Mouse (Mus musculus) testis, adult 2 months (tissue): Measurements from ENCODE around the gene Hba-a2. TPM values are rescaled to one million over a fixed set of nuclear protein-coding genes. Genes with fewer than 3 reads are reported as not detected.
"Not testable (repeated sequence)": the region's sequence is repeated elsewhere in the genome, so short reads cannot be mapped to it uniquely, and the experiment has no call there.

Source experiments
- H3K27ac ChIP-seq: fragments of 200-500 bp; 2 replicates; pipeline ENCODE4 v1.5.1; 2012; ENCODE audit warnings: low read depth, low read length; ENCODE audit not compliant: control insufficient read depth, insufficient read depth
- H3K27me3 ChIP-seq: fragments of 200-500 bp; 2 replicates; pipeline ENCODE4 v1.6.1; 2012; ENCODE audit warnings: mild to moderate bottlenecking, low read length, moderate library complexity; ENCODE audit not compliant: control insufficient read depth, insufficient read depth
- H3K36me3 ChIP-seq: fragments of 200-500 bp; 2 replicates; pipeline ENCODE4 v1.6.1; 2012; ENCODE audit warnings: mild to moderate bottlenecking, low read length; ENCODE audit not compliant: control insufficient read depth, insufficient read depth
- H3K4me1 ChIP-seq: fragments of 200-500 bp; 2 replicates; pipeline ENCODE4 v1.6.1; 2012; ENCODE audit warnings: low read length; ENCODE audit not compliant: control insufficient read depth, insufficient read depth
- H3K4me3 ChIP-seq: fragments of 200-500 bp; 2 replicates; pipeline ENCODE4 v1.5.1; 2012; ENCODE audit warnings: low read depth, mild to moderate bottlenecking, low read length, moderate library complexity, mixed read lengths; ENCODE audit not compliant: control insufficient read depth
- CTCF ChIP-seq: fragments of 200-500 bp; IDR thresholded peaks from 2 replicates; pipeline ENCODE4 v1.5.1; 2012; ENCODE audit warnings: low read depth, mild to moderate bottlenecking, inconsistent platforms, low read length, moderate library complexity; ENCODE audit not compliant: control insufficient read depth, insufficient read depth, insufficient replicate concordance
- POLR2A ChIP-seq: fragments of 200-500 bp; IDR thresholded peaks from 2 replicates; pipeline ENCODE4 v1.6.1; 2012; ENCODE audit warnings: low read depth, mild to moderate bottlenecking, inconsistent platforms, low read length, moderate library complexity; ENCODE audit not compliant: control insufficient read depth
- polyA plus RNA-seq: library from polyadenylated mRNA; depleted of rRNA; stranded (reverse); fragments of >200 nt; gene quantifications from 2 replicates; pipeline ENCODE4 v1.2.3, GENCODE M21; 2012; rRNA removed

Gene Hba-a2
- 88.0 and 93.8 TPM in 2 replicates for polyA plus RNA-seq

DNA sequence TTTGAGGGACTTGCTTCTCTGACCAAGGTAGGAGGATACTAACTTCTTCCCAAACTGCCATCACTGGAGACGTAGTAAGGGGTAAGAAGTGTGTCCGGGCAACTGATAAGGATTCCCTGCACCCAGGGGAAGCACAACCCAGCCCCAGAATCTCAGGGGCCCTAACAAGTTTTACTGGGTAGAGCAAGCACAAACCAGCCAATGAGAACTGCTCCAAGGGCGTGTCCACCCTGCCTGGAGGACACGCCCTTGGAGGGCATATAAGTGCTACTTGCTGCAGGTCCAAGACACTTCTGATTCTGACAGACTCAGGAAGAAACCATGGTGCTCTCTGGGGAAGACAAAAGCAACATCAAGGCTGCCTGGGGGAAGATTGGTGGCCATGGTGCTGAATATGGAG is at the start of gene Hba-a2:
Hba-a2 (plus strand) TSS at position 287 of the 400 bp plus-strand sequence.
- not testable (repeated sequence) for H3K36me3 ChIP-seq, H3K27ac ChIP-seq, H3K4me1 ChIP-seq, H3K4me3 ChIP-seq, H3K27me3 ChIP-seq

DNA sequence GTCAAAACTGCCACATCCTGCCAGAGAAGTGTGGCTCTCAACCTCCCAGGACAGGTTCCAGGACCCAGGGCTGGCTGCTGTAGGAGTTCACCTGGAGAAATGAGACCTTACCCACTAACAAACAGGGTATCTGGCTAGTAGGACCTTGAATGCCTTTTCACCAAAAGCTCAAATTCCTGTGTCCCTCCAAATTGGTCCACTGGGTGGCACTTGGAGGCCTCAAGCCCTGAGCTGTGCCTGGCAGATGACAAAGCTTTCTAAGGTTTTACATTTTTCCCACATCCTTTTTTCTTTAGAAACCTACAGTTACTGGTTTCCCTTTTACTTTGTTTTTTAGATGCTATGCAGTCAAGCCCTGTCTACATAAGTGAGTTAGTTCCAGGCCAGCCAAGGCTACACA is 49.2 kb upstream of the Hba-a2 start:
- TF ChIP-seq CTCF (no peak), POLR2A (no peak)
- Histone ChIP-seq H3K4me1 (no peaks in the 10 kb centered on the region), H3K27me3 (no peaks in the 10 kb centered on the region), H3K27ac (no peak overlapping the region), H3K4me3 (no peak overlapping the region), H3K36me3 (no peaks in the 10 kb centered on the region; the same call in 1 of the 2 replicates)

DNA sequence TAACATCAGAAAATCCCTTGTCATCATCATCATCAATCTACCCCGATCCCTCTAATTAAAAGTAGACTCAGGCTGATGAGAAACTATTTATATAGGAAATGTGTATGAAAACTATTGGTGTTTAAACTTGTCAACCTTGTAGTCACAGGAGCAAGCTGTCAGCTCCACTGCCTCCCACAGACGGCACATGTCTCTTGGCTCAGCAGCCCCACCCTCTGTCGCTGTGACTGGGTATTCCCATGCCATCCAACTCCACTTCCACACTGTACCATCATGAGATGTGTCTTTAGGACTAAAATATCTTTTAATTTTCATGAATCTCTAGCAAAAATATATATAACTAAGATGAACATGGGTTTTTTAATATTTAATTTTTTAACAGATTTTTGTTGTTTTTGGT is 47.9 kb upstream of the Hba-a2 start:
- Histone ChIP-seq H3K4me1 (no peaks in the 10 kb centered on the region), H3K27ac (no peak overlapping the region), H3K4me3 (no peak overlapping the region), H3K36me3 (no peaks in the 10 kb centered on the region; the same call in 1 of the 2 replicates), H3K27me3 (no peaks in the 10 kb centered on the region)
- no peak for TF ChIP-seq CTCF
- no peak for TF ChIP-seq POLR2A

DNA sequence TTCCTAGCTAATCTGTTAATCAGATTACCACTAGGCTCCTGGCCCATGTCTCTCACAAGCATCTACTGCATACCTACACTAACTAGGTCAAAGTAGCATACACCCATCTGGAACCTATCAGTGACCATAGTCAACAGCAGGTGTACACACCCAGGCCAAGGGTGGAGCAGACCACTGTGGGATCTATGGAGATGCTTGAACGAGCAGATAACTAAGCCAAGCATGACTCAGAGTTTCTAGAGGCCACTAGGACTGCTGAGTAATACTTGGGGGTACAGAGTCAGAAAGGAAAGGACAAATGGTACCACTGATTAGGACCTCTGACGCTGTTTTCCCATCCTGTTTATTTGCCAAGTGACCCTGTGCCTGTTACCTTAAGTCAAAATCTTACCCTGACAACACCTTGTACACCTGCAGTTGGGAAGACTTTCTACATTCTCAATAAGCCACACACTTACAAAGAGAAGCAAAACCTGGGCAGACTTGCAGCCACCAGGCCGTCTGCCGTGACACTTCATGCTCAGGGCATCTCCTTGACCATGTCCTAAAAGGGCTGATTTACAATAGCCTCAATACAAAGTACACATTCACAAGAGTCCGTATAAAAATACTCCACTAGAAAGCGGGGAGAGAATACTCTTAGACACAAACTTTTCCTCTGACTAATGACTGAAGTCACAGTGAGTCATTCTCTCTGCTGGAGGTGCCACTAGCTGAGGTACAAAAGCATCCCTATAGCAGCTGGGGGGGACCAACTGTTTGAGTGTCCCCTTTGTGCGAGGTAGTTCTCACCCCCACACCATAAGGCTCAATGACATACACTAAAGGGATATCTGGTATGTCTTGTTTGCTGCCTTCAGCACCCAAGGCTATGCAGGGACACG is 45.2 kb upstream of the Hba-a2 start:
- Histone ChIP-seq H3K27ac (no peak overlapping the region), H3K36me3 (no peaks in the 10 kb centered on the region; the same call in 1 of the 2 replicates), H3K27me3 (no peaks in the 10 kb centered on the region), H3K4me3 (no peak overlapping the region), H3K4me1 (no peaks in the 10 kb centered on the region)
- TF ChIP-seq POLR2A: no peak
- no peak for TF ChIP-seq CTCF

GRCm38 (mm10) chr11:32253121-32253520 is 43.2 kb upstream of the Hba-a2 start:
- H3K4me3 ChIP-seq: no peak overlapping the region
- no peak for TF ChIP-seq CTCF
- TF ChIP-seq POLR2A: no peak

GRCm38 (mm10) chr11:32256146-32256545 is 40.1 kb upstream of the Hba-a2 start:
- Histone ChIP-seq H3K27ac (no peak overlapping the region), H3K4me3 (no peak overlapping the region), H3K36me3 (no peaks in the 10 kb centered on the region), H3K4me1 (no peaks in the 10 kb centered on the region), H3K27me3 (no peaks in the 10 kb centered on the region)
- TF ChIP-seq CTCF (no peak), POLR2A (no peak)

More at GRCm38 (mm10) chr11:32253121-32253520, 43.2 kb upstream of the Hba-a2 start:
- Histone ChIP-seq H3K4me1 (no peaks in the 10 kb centered on the region), H3K27ac (no peak overlapping the region), H3K27me3 (no peaks in the 10 kb centered on the region), H3K36me3 (no peaks in the 10 kb centered on the region; the same call in 1 of the 2 replicates)

GRCm38 (mm10) chr11:32256566-32256965 is 39.7 kb upstream of the Hba-a2 start:
- no peaks in the 10 kb centered on the region for H3K27me3 ChIP-seq
- TF ChIP-seq POLR2A (no peak), CTCF (no peak)
- no peaks in the 10 kb centered on the region for H3K4me1 ChIP-seq
- no peak overlapping the region for H3K27ac ChIP-seq
- H3K36me3 ChIP-seq: no peaks in the 10 kb centered on the region
- no peak overlapping the region for H3K4me3 ChIP-seq
